Mouse (Mus musculus) fibroblast of lung, adult 2 months (primary cell): ENCODE measurements around the gene Il34.
A peak's percentile ranks its signal among the peaks of the same experiment; 100 is the strongest.
"Not testable (repeated sequence)": the region's sequence is repeated elsewhere in the genome, so short reads cannot be mapped to it uniquely, and the experiment has no call there.

Experiments
- DNase-seq: peaks from one replicate; pipeline ENCODE4 v3.0.0-alpha.2; 2011; ENCODE audit warnings: low read depth

Gene Il34

GRCm38 (mm10) chr8:110810481-110811065, 4.8 kb upstream of the Il34 start:
- DNase-seq: no peak

- DNase-seq: peak; percentile 98
These were observed 4.1 kb upstream of the Il34 start for GRCm38 (mm10) chr8:110809831-110810230.

- DNase-seq: peak; percentile 93
These were observed 3.1 kb upstream of the Il34 start for GRCm38 (mm10) chr8:110808495-110809472.

- no peak for DNase-seq
These were observed 422 bp upstream of the Il34 start for GRCm38 (mm10) chr8:110806146-110806545.

- DNase-seq: no peak
These were observed 754 bp downstream of the Il34 start for GRCm38 (mm10) chr8:110804825-110805514.

GRCm38 (mm10) chr8:110803856-110804255, 1.9 kb downstream of the Il34 start:
- no peak for DNase-seq

GRCm38 (mm10) chr8:110802988-110803387, 2.7 kb downstream of the Il34 start:
- no peak for DNase-seq

GRCm38 (mm10) chr8:110797086-110797485, 8.6 kb downstream of the Il34 start:
- no peak for DNase-seq

- DNase-seq: no peak
These were observed 11.3 kb downstream of the Il34 start for GRCm38 (mm10) chr8:110794363-110794965.

- no peak for DNase-seq
These were observed 11.8 kb downstream of the Il34 start for GRCm38 (mm10) chr8:110793936-110794335.

GRCm38 (mm10) chr8:110793511-110793910, 12.2 kb downstream of the Il34 start:
- DNase-seq: no peak

GRCm38 (mm10) chr8:110792574-110793200, 13.0 kb downstream of the Il34 start:
- no peak for DNase-seq

- DNase-seq: no peak
These were observed 14.6 kb downstream of the Il34 start for GRCm38 (mm10) chr8:110791164-110791563.

- no peak for DNase-seq
These were observed 15.5 kb downstream of the Il34 start for GRCm38 (mm10) chr8:110790270-110790669.

GRCm38 (mm10) chr8:110789571-110789970, 16.2 kb downstream of the Il34 start:
- DNase-seq: no peak

GRCm38 (mm10) chr8:110788981-110789380, 16.7 kb downstream of the Il34 start:
- no peak for DNase-seq

- no peak for DNase-seq
These were observed 18.2 kb downstream of the Il34 start for GRCm38 (mm10) chr8:110787411-110787954.

- no peak for DNase-seq
These were observed 18.8 kb downstream of the Il34 start for GRCm38 (mm10) chr8:110786934-110787333.

- DNase-seq: not testable (repeated sequence)
These were observed 19.2 kb downstream of the Il34 start for GRCm38 (mm10) chr8:110786501-110786900.

GRCm38 (mm10) chr8:110785366-110785765, 20.4 kb downstream of the Il34 start:
- no peak for DNase-seq

- DNase-seq: no peak
These were observed 25.6 kb downstream of the Il34 start for GRCm38 (mm10) chr8:110779924-110780718.
